Mouse (Mus musculus) embryonic facial prominence, embryonic 14.5 days (tissue): ENCODE results near the gene Mad1l1. TPM values are rescaled to one million over a fixed set of nuclear protein-coding genes. Genes with fewer than 3 reads are reported as not detected.

Experiments
- ATAC-seq: fragments of 200-750 bp; cut with Nextera tagmentation; 2 replicates; pipeline ENCODE4 v1.8.0; 2017; ENCODE audit warnings: low read depth, moderate number of reproducible peaks, moderate TSS enrichment
- DNase-seq: peaks from one replicate; pipeline ENCODE4 v3.0.0-alpha.2; 2015; ENCODE audit warnings: low spot score
- H3K27ac ChIP-seq: fragments of 300-500 bp; sonication (generic); replicated peaks from 2 replicates; pipeline ENCODE4 v1.5.1; 2014; ENCODE audit warnings: low read depth, mild to moderate bottlenecking, low read length, moderate library complexity
- H3K27me3 ChIP-seq: fragments of 300-500 bp; sonication (generic); replicated peaks from 2 replicates; pipeline ENCODE4 v1.6.1; 2014; ENCODE audit warnings: low read length; ENCODE audit not compliant: control insufficient read depth, insufficient read depth
- H3K36me3 ChIP-seq: fragments of 300-500 bp; sonication (generic); 2 replicates; pipeline ENCODE4 v1.6.1; 2014; ENCODE audit warnings: low read length, mixed read lengths; ENCODE audit not compliant: control insufficient read depth, insufficient read depth
- H3K4me1 ChIP-seq: fragments of 300-500 bp; sonication (generic); 2 replicates; pipeline ENCODE4 v1.6.1; 2014; ENCODE audit warnings: antibody characterized with exemption, low read length; ENCODE audit not compliant: control insufficient read depth, insufficient read depth
- H3K4me2 ChIP-seq: fragments of 300-500 bp; sonication (generic); 2 replicates; pipeline ENCODE4 v1.6.1; 2014; ENCODE audit warnings: low read depth, mild to moderate bottlenecking, low read length, moderate library complexity, mixed read lengths
- H3K4me3 ChIP-seq: fragments of 300-500 bp; sonication (generic); 2 replicates; pipeline ENCODE4 v1.5.1; 2014; ENCODE audit warnings: low read depth, mild to moderate bottlenecking, low read length
- H3K9ac ChIP-seq: fragments of 300-500 bp; sonication (generic); 2 replicates; pipeline ENCODE4 v1.6.1; 2014; ENCODE audit warnings: low read depth, mild to moderate bottlenecking, low read length, moderate library complexity, mixed read lengths
- H3K9me3 ChIP-seq: fragments of 300-500 bp; sonication (generic); 2 replicates; pipeline ENCODE4 v1.6.1; 2016; ENCODE audit warnings: low read length; ENCODE audit not compliant: control insufficient read depth
- WGBS: fragments of 180-500 bp; shearing (Covaris S2); extraction: QIAGEN DNeasy Blood & Tissue Kit; methylation state at CpG from one replicate; pipeline ENCODE4 v1.1.7; 2014; 5-methylcytosine and 5-hydroxymethylcytosine counted together
- polyA plus RNA-seq: library from polyadenylated mRNA; unstranded; fragments of >200 nt; fragmentation: Nextera tagmentation; extraction: Ambion mirVana; gene quantifications from 2 replicates; pipeline ENCODE4 v1.2.1, GENCODE M21; 2014

Mad1l1 gene
- polyA plus RNA-seq, 1 experiment from 2014 or later = 38.0 TPM

DNA sequence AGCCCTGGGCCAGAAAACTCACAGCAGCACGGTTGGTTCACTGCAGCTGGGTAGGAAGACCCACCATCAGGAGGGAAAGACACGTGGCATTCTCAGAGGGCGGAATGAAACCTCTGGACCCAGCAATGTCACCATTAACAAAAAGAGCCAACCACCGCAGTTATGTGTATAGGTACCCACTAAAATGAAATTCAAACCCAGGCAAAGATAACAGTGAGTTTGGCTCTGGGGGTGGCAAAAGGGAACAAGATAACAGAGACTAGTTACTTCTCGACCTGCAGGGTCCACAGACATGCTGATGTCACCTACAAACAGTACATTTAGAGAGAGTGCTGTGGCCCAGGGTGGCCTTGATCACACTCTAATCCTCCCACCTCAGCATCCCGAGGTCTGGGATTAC is 157.4 kb downstream of the Mad1l1 start:
- DNase-seq = no peak
- H3K4me1 ChIP-seq = no peaks in the 10 kb centered on the region
- H3K4me2 ChIP-seq = no peak overlapping the region
- no peak overlapping the region for H3K4me3 ChIP-seq
- H3K27ac ChIP-seq = no peak overlapping the region
- H3K9ac ChIP-seq = no peak overlapping the region
- no peaks in the 10 kb centered on the region for H3K9me3 ChIP-seq
- no peaks in the 10 kb centered on the region for H3K36me3 ChIP-seq
- WGBS = 87% methylated on average over 6 of the region's 6 CpGs
- H3K27me3 ChIP-seq = no peaks in the 10 kb centered on the region
- no peak for ATAC-seq

DNA sequence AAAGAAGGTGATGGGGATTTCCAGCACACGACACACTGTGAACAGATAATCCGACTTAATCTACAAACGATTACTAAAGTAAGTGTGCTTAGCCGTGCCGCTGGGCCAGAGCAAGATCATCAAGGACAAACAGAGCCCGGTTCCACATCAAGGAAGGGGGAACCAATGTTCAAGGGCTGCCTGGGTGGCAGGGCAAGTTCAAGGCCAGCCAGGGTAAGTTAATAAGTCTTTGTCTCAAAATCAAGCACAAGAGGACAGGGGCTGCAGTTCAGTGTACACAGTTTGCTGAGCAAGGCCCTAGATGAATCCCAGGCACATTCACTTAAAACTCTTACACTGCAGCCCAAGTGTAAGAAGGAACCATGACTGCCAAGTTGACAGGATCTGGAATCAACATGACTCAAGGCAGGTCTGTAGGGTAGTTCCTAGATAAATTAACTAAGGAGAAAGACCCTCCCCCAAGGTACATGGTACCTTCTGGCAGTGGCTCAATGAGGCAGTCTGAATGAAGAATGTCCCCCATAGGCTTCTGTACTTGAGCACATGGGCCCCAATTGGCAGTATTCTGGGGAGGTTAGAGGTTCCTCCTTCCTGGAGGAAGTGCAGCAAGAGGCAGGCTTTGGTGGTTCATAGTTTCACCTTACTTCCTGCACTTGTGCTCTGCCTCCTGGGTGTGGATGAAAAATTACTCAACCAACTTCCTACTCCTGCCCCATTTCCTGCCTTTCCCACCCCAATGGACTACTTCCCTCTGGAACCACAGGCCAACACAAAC is 159.1 kb downstream of the Mad1l1 start:
- H3K4me3 ChIP-seq = no peak overlapping the region

GRCm38 (mm10) chr5:140159007-140159406 is 162.3 kb downstream of the Mad1l1 start:
- no peak overlapping the region for H3K4me3 ChIP-seq
- H3K27me3 ChIP-seq = no peaks in the 10 kb centered on the region
- no peak overlapping the region for H3K4me2 ChIP-seq
- H3K27ac ChIP-seq = no peak overlapping the region
- WGBS = 87% methylated on average over 4 of the region's 4 CpGs
- H3K4me1 ChIP-seq = no peaks in the 10 kb centered on the region
- H3K36me3 ChIP-seq = no peaks in the 10 kb centered on the region
- no peak overlapping the region for H3K9ac ChIP-seq
- no peak for DNase-seq
- ATAC-seq = no peak
- no peaks in the 10 kb centered on the region for H3K9me3 ChIP-seq

More for the DNA sequence above, 159.1 kb downstream of the Mad1l1 start:
- Histone ChIP-seq H3K9ac (no peak overlapping the region), H3K27ac (no peak overlapping the region), H3K4me1 (no peaks in the 10 kb centered on the region), H3K9me3 (no peaks in the 10 kb centered on the region), H3K4me2 (no peak overlapping the region), H3K36me3 (no peaks in the 10 kb centered on the region), H3K27me3 (no peaks in the 10 kb centered on the region)
- 79% methylated on average over 6 of the region's 6 CpGs for WGBS
- DNase-seq (no peak), ATAC-seq (no peak)

DNA sequence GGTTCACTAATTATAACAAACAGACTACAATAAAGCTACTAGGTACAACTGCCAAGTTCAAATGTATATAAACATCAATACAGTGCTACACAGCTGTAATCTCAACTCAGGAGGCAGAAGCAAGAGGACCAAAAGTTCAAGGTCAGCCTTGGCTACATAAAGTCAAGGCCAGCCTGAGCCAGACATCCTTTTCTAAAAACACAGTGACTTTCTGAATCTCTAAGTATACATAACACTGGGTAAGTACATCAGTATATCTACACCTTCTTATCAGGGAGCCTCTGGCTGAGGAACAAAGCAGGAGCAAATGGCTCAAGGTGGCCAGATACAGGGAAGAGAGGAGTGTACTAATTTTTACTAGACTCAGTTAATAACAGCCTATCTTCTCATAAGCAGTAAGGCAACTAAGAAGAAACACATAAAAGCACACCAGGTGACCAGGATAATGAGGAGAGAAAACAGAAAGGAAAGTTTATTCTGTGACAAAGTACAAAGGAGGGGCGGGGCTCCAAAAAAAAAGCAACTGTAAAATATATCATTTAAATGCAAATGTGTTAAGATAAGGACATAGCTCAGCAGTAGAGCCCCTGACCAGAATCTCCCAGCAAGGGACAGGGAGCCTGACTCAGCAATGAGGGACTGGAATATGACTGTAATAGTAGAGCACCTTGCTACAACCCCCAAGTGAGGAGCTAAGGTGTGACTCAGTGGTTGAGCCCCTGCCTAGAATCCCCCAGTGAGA is 163.3 kb downstream of the Mad1l1 start:
- H3K27ac ChIP-seq = no peak overlapping the region
- no peak overlapping the region for H3K9ac ChIP-seq
- no peaks in the 10 kb centered on the region for H3K27me3 ChIP-seq
- DNase-seq (no peak), ATAC-seq (no peak)
- H3K4me1 ChIP-seq = no peaks in the 10 kb centered on the region
- WGBS = 96% methylated on average over 1 of the region's 1 CpGs
- H3K9me3 ChIP-seq = no peaks in the 10 kb centered on the region
- H3K4me3 ChIP-seq = no peak overlapping the region
- H3K4me2 ChIP-seq = no peak overlapping the region
- H3K36me3 ChIP-seq = no peaks in the 10 kb centered on the region

DNA sequence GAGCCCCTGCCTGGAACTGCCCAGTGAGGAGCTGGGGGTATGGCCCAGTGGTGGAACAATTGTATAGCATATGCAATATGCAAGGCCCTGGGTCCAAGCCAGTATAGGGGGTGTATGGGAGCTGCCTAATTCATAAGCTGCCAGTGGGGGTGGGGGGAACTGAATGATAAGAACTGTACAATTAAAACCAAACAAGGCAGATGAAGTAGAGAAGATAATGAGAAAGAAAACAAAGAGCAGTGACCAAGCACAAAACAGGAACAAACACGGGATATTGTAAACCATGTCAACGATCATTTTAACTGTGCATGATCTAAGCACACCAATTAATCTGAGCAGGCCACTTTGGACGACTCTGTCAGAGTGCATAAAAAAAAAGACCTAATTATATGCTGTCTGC is 167.2 kb downstream of the Mad1l1 start:
- Histone ChIP-seq H3K36me3 (no peaks in the 10 kb centered on the region), H3K27ac (no peak overlapping the region), H3K27me3 (no peaks in the 10 kb centered on the region), H3K9ac (no peak overlapping the region), H3K4me3 (no peak overlapping the region), H3K9me3 (no peaks in the 10 kb centered on the region), H3K4me1 (no peaks in the 10 kb centered on the region), H3K4me2 (no peak overlapping the region)
- 80% methylated on average over 3 of the region's 3 CpGs for WGBS
- ATAC-seq (no peak), DNase-seq (no peak)

GRCm38 (mm10) chr5:140151871-140152270 is 169.5 kb downstream of the Mad1l1 start:
- 37% methylated on average over 2 of the region's 2 CpGs for WGBS
- 0 out of 2 replicates have a peak overlapping the region, but pooled peaks have one; percentile 0 for H3K27ac ChIP-seq
- no peak for ATAC-seq

GRCm38 (mm10) chr5:140151180-140151579 is 170.2 kb downstream of the Mad1l1 start:
- no peaks in the 10 kb centered on the region for H3K9me3 ChIP-seq
- 72% methylated on average over 2 of the region's 2 CpGs for WGBS
- ATAC-seq (no peak), DNase-seq (no peak)
- no peaks in the 10 kb centered on the region for H3K27me3 ChIP-seq
- no peak overlapping the region for H3K4me2 ChIP-seq
- no peak overlapping the region for H3K4me3 ChIP-seq
- H3K9ac ChIP-seq = no peak overlapping the region
- no peaks in the 10 kb centered on the region for H3K4me1 ChIP-seq
- no peaks in the 10 kb centered on the region for H3K36me3 ChIP-seq
- H3K27ac ChIP-seq = no peak overlapping the region

More at GRCm38 (mm10) chr5:140151871-140152270, 169.5 kb downstream of the Mad1l1 start:
- no peak overlapping the region for H3K4me2 ChIP-seq
- no peak for DNase-seq
- no peaks in the 10 kb centered on the region for H3K4me1 ChIP-seq
- no peaks in the 10 kb centered on the region for H3K27me3 ChIP-seq
- no peaks in the 10 kb centered on the region for H3K9me3 ChIP-seq
- no peak overlapping the region for H3K9ac ChIP-seq
- H3K36me3 ChIP-seq = no peaks in the 10 kb centered on the region
- no peak overlapping the region for H3K4me3 ChIP-seq

DNA sequence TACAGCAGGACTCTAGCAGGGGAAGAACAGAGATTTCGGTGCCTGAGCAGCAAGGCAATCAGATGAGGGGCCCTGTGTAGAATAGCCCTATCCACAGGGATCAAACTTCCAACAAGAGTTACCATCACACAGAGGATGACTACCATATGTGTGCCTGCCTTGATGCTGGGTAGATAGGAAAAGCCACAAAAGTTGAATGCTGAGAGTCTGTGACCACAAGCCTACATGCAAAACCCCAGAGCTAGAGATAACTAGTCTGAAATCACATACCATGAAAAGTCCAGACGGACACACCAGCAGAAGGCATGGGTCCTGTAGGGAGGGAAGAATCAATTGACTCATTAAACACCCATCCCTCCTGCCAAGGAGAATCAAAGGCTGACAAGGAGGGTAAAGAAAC is 170.7 kb downstream of the Mad1l1 start:
- Histone ChIP-seq H3K4me1 (no peaks in the 10 kb centered on the region), H3K27me3 (no peaks in the 10 kb centered on the region), H3K9ac (no peak overlapping the region), H3K4me2 (no peak overlapping the region), H3K9me3 (no peaks in the 10 kb centered on the region), H3K4me3 (no peak overlapping the region), H3K27ac (no peak overlapping the region), H3K36me3 (no peaks in the 10 kb centered on the region)
- DNase-seq (no peak), ATAC-seq (no peak)
- WGBS = 79% methylated on average over 2 of the region's 2 CpGs
